Mouse (Mus musculus): ENCODE data around the gene Ntrk3.

Ntrk3 gene

GRCm38 (mm10) chr7:78333422-78333821, 404.4 kb downstream of the Ntrk3 start:
- no peak for DNase-seq (ENCODE audit: low spot score)

DNA sequence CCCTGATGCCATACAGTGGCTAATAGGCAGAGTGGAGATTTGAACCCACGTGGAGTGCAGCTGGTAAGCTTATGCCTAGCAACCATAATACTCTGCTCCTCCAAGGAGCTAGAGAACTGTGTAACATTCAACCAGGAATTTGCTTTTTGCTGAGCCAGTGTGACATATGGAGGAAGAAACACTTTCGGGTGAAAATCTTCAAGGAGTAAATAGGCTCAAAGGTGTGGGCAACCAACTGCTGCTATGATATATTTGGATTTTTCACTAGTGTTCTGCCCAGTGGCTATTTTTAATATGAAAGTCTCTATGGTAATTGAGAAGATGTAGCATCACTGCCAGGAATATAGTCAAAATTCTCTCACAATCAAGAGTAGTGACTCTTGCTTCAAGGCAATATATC, 409.5 kb downstream of the Ntrk3 start:
- DNase-seq (ENCODE audit: low spot score) = no peak

GRCm38 (mm10) chr7:78326185-78326584, 411.6 kb downstream of the Ntrk3 start:
- no peak for DNase-seq (ENCODE audit: low spot score)

GRCm38 (mm10) chr7:78318640-78319039, 419.2 kb downstream of the Ntrk3 start:
- no peak for DNase-seq (ENCODE audit: low spot score)

- no peak for DNase-seq (ENCODE audit: low spot score)
Measured at GRCm38 (mm10) chr7:78305770-78306169, 432.0 kb downstream of the Ntrk3 start.

- DNase-seq (ENCODE audit: low spot score) = no peak
Measured at GRCm38 (mm10) chr7:78305029-78305428, 432.8 kb downstream of the Ntrk3 start.

GRCm38 (mm10) chr7:78297290-78297689, 440.5 kb downstream of the Ntrk3 start:
- no peak for DNase-seq (ENCODE audit: low spot score)

DNA sequence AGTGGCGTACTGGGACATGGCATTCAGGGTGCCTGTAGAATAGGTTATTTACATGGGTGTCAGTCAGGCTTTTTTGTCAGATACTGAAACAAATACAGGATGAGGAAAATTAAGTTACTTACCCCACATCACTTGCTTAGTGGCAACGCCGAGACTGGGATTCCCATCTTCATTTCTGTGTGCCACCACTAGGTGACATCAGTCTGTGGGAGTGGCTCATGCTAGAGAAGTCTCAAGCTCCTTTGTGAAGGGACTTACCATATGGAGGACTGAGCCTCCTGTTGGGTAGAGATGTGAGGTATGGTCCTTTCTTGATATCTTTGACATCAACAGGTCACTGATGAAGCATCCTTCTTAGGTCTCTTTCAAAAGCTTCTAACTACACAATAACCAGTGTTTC, 443.5 kb downstream of the Ntrk3 start:
- DNase-seq (ENCODE audit: low spot score) = no peak

- DNase-seq (ENCODE audit: low spot score) = no peak
Measured at GRCm38 (mm10) chr7:78290186-78290585, 447.6 kb downstream of the Ntrk3 start.

DNA sequence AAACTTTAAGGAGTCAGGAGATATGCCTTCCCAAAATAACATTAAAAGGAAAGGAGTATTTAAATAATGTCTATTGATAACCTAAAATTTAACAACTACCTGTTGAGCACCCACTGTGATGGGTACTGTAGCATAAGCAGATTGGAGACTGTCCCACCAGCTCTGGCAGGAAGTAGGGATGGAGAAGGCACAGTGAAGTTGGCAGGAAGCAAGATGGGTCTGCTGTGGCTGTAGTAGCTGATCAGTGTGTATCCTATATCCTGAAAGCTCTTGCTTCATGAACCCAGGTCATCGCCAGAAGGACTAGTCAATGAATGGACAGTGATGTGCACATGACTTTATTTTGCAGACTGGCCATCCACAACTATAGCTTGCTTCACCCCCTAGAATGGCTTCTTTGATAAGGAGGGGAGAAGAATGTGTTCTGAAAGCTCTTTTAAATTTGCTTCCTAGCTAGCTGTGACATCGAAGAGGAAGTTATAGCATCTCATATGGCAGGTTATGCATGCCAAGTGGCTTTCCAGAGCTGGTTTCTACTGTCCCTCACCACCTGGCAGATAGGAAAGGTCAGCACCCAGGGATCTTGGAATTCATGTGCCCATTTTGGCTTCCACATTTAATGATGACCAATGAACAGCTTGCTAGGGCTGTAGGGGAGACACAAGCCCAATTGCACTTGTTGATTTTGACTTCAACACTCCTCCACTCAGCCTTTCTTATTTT, 451.1 kb downstream of the Ntrk3 start:
- no peak for DNase-seq (ENCODE audit: low spot score)

- DNase-seq (ENCODE audit: low spot score) = no peak
Measured at GRCm38 (mm10) chr7:78269506-78270250, 468.1 kb downstream of the Ntrk3 start.

GRCm38 (mm10) chr7:78267461-78268007, 470.3 kb downstream of the Ntrk3 start:
- DNase-seq (ENCODE audit: low spot score) = no peak

DNA sequence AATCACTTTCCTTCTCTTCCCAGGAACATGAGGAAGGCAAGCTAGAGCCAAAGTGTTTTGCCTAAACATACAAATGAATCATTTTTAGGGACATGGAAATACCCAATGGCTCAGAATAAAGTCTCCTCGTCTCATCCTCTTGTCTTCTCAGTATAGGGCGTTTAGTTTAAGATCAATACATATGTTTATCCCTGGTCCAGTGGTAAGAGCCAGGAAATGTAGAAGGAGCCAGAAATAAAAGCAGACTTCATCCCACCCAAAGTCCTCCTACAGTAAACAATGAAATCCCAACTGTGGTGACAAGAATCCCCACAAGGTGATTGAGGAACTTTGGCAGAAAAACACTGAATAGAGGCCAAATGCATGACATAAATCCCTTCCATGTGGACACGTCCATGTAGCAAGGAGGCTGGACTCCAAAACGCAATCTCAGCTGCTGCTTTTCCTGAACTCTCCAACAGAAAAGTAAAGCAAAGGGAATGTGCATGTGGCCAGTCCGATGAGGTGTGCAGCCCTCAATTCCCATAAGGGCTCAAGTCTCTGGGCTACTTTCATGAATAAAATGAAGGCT, 473.3 kb downstream of the Ntrk3 start:
- DNase-seq (ENCODE audit: low spot score) = no peak

DNA sequence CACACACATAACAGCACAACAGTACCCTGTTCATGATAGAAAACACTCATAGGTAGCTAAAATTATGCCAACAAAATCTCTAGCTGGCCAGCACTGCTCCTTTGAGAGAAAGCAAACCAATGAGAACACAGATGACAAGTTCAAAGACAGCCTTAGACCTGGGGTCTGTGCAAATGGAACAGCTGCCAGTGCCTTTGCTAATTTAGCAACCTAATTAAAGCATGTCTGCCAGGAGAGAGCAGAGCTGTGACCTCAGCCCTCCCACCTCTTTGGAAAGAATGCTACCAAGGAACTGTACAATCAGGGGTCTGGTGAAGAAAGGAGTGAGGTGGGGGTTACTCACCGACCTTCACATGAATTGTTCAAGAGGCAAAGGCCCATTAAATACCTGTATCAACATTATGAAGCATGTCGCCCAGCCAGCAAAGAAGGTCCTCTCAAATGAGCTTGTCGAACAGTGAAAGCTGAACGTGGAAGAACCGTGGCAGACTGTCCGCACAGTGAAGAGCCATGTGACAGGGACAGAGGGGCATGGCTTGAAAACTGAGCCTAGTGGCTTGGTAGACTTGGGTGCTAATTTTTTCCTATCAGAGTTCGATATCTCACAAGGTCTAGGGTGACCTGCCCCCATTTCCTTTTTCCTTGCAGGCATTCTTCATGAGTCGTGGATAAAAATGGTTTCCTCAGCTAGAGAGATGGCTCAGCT, 476.2 kb downstream of the Ntrk3 start:
- DNase-seq (ENCODE audit: low spot score) = no peak

DNA sequence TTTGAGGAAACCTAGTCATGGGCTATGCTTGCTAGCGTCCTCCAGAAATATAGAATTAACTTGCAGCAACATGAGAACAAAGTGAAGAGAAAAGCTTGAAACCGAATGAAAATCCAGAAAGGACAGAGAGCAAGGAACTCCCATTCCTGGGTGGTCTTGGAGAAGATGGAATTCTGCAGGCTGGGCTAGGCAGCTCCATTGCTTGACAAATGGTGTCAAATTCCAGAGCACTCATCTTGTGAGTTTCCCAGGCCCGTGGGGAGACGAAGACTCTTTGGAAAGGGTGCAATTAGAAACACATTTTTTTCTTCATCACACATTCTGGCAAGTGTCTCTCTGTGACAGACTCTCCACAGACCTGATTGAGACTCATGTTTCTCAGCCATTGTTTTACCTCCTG, 479.7 kb downstream of the Ntrk3 start:
- DNase-seq (ENCODE audit: low spot score) = no peak

GRCm38 (mm10) chr7:78253777-78254385, 483.9 kb downstream of the Ntrk3 start:
- no peak for DNase-seq (ENCODE audit: low spot score)

- DNase-seq (ENCODE audit: low spot score) = no peak
Measured at GRCm38 (mm10) chr7:78248119-78248642, 489.6 kb downstream of the Ntrk3 start.

DNA sequence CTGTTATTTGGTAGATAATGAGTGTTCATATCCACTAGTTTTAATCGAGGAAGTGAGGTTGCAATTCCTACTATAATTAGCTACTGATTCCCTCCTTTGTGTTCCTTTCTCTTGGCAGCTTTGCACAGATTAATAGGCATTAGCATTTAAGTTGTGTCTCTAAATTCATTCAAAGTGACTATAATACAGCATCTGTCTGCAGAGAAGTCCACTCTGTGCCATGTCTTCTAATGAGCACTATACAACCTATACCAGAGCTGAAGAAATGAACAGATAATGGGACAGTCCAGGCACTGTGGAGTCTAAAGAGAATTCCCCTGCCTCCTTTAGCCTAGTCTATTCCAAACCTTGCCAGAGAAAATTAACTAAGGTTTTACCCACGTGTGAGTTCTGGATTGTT, 498.8 kb downstream of the Ntrk3 start:
- no peak for DNase-seq (ENCODE audit: low spot score)

DNA sequence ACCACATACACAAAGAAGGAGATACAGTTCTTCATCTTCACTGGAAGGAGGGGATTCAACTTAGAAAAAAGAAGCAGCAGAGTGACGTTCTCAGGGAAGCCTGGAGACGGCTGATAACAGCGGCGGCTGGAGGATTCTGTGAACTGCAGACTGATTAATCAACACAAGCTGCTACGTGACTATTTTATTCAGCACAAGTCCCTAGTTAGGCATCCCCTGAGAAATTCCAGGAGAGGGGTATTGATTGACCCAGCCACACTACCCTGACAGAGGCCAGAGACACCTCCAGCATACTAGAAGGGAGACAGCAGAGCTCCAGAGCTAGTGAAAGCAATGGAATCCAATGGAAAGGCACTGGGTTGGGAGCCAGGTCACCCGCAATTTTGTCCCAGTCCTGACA, 516.1 kb downstream of the Ntrk3 start:
- DNase-seq (ENCODE audit: low spot score) = no peak

DNA sequence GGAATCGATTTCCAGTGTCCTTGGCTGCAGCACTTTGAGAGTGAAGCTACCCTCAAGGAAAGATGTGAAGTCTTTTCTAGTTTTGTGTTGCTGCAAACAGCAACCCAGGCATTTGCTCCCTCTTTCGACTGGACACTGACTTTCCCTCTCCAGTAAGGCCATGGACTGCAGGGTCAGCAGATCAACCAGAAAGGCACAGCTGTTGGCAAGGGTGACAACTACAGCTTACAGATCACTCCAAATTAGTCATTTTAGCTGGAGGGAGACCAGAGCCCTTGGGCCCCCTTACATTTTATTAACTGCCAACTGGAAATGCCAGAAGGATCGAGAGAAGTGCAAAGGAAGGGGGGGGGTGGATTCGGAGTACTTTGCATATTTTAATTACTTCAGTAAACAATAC, 516.9 kb downstream of the Ntrk3 start:
- no peak for DNase-seq (ENCODE audit: low spot score)

- DNase-seq (ENCODE audit: low spot score) = no peak
Measured at GRCm38 (mm10) chr7:78190931-78191653, 546.7 kb downstream of the Ntrk3 start.

All from T-cell, adult 2 months (primary cell).